Mouse (Mus musculus) neural tube, embryonic 15.5 days (tissue): ENCODE data around the gene Gm13084. TPM values are rescaled to one million over a fixed set of nuclear protein-coding genes. Genes with fewer than 3 reads are reported as not detected.
"Not testable (repeated sequence)": the region's sequence is repeated elsewhere in the genome, so short reads cannot be mapped to it uniquely, and the experiment has no call there.

Source experiments
- ATAC-seq: fragments of 200-750 bp; cut with Nextera tagmentation; 2 replicates; pipeline ENCODE4 v1.8.0; 2017; ENCODE audit warnings: mild to moderate bottlenecking, moderate TSS enrichment, moderate library complexity; ENCODE audit not compliant: low FRiP score
- H3K27ac ChIP-seq: fragments of 300-500 bp; sonication (generic); replicated peaks from 2 replicates; pipeline ENCODE4 v1.5.1; 2015; ENCODE audit warnings: mild to moderate bottlenecking, inconsistent platforms
- H3K27me3 ChIP-seq: fragments of 300-500 bp; sonication (generic); replicated peaks from 2 replicates; pipeline ENCODE4 v1.6.1; 2015; ENCODE audit warnings: inconsistent platforms
- H3K36me3 ChIP-seq: fragments of 300-500 bp; sonication (generic); 2 replicates; pipeline ENCODE4 v1.6.1; 2015; ENCODE audit warnings: inconsistent platforms
- H3K4me1 ChIP-seq: fragments of 300-500 bp; sonication (generic); 2 replicates; pipeline ENCODE4 v1.6.1; 2015; ENCODE audit warnings: inconsistent platforms
- H3K4me2 ChIP-seq: fragments of 300-500 bp; sonication (generic); 2 replicates; pipeline ENCODE4 v1.6.1; 2015; ENCODE audit warnings: inconsistent platforms, mild to moderate bottlenecking, moderate library complexity
- H3K4me3 ChIP-seq: fragments of 300-500 bp; sonication (generic); replicated peaks from 2 replicates; pipeline ENCODE4 v1.5.1; 2015; ENCODE audit warnings: mild to moderate bottlenecking, inconsistent platforms
- H3K9ac ChIP-seq: fragments of 300-500 bp; sonication (generic); replicated peaks from 2 replicates; pipeline ENCODE4 v1.6.1; 2015; ENCODE audit warnings: mild to moderate bottlenecking, inconsistent platforms
- H3K9me3 ChIP-seq: fragments of 300-500 bp; sonication (generic); replicated peaks from 2 replicates; pipeline ENCODE4 v1.6.1; 2016; ENCODE audit warnings: inconsistent platforms
- WGBS: fragments of 180-500 bp; shearing (Covaris S2); methylation state at CpG from one replicate; pipeline ENCODE4 v1.1.7; 2015; ENCODE audit warnings: mixed read lengths; 5-methylcytosine and 5-hydroxymethylcytosine counted together
- polyA plus RNA-seq: library from polyadenylated mRNA; unstranded; fragments of >200 nt; fragmentation: Nextera tagmentation; extraction: Ambion mirVana; gene quantifications from 2 replicates; pipeline ENCODE4 v1.2.1, GENCODE M21; 2015

Gene Gm13084
- polyA plus RNA-seq = not detected in 2 replicates

DNA sequence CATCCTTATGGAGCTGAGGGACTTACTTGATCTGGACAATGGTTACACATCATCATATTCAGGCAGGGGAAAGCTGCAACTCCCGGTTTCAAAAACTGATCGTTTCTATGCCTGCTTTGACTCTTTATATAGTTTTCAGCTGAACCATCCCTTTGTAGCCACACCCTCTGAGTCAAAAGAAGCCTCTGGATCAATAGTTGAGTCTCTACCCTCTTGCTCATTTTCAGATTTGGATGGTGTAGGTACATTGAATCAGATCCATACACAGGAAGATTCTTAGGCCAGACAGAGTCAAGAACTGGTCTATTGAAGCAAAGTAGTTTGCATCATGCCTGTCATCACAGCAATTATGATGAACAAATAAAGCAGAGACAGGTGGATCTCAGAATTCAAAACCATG, at the start of gene Gm13084:
Gm13084 (minus strand) TSS at position 101 of the 400 bp plus-strand sequence.
- no peak for ATAC-seq
- Histone ChIP-seq H3K9ac (no peak within 1 kb of the TSS), H3K27me3 (no peaks in the 10 kb centered on the region), H3K36me3 (no peaks in the 10 kb centered on the region), H3K4me1 (no peaks in the 10 kb centered on the region), H3K4me2 (no peak within 1 kb of the TSS), H3K4me3 (no peak within 1 kb of the TSS), H3K27ac (no peak within 1 kb of the TSS), H3K9me3 (peaks cover 12% of the 10 kb centered on the region)
- WGBS = 84% methylated on average over 2 of the region's 2 CpGs

DNA sequence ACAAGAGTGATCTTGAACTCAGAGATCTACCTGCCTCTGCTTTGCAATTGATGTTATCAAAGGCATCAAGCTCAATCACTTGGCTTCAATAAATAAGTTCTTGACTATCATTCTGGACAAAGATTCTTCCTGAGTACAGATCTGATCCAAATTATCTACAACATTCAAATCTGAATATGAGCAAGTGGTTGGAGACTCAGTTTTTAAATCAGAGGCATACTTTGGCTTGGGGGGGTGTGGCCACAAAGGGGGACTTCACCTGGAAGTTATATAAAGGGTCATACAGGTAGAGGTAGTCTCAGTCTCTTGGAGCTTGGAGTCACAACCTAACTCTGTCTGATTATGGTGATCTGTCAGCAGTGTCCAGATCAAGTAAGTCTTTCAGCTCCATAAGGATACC, 30.3 kb upstream of the Gm13084 start, which contains the start of gene Gm13103:
Gm13103 (plus strand) TSS at position 301 of the 400 bp plus-strand sequence.
- not testable (repeated sequence) for ATAC-seq, H3K4me2 ChIP-seq, H3K4me3 ChIP-seq, H3K36me3 ChIP-seq, H3K27ac ChIP-seq, H3K27me3 ChIP-seq, H3K9ac ChIP-seq, H3K4me1 ChIP-seq
- peaks cover 30% of the 10 kb centered on the region; the same call in 1 of the 2 replicates for H3K9me3 ChIP-seq

DNA sequence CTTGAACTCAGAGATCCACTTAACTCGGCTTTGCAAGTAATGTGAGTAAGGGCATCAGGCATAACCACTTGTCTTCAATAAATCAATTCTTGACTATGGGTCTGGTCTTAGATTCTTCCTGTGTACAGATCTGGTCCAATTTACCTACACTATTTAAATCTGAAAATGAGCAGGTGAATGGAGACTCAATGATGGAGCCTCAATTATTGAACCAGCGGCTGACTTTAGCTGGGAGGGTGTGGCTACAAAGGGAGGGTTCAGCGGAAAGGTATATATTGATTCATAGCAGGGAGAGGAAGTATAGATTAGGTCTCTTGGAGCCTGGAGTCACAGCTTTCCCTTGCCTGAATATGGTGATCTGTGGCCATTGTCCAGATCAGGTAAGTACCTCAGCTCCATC, 26.8 kb downstream of the Gm13084 start, which contains the start of gene Gm13023:
Gm13023 (plus strand) TSS at position 301 of the 400 bp plus-strand sequence.
- not testable (repeated sequence) for H3K36me3 ChIP-seq, H3K27me3 ChIP-seq, H3K4me1 ChIP-seq, H3K9me3 ChIP-seq, ATAC-seq, H3K4me2 ChIP-seq, H3K4me3 ChIP-seq, H3K9ac ChIP-seq, H3K27ac ChIP-seq
- WGBS = 95% methylated on average over 3 of the region's 3 CpGs

Other genes starting within 250 kb of the Gm13084 start
- gene Gm13083, start 201.1 kb downstream of the Gm13084 start, polyA plus RNA-seq = not detected in 2 replicates
- not detected in 2 replicates for gene Gm13088, start 158.8 kb downstream of the Gm13084 start, polyA plus RNA-seq
- gene Gm13089, start 113.4 kb downstream of the Gm13084 start, polyA plus RNA-seq = not detected in 2 replicates
- gene Gm13078, start 96.6 kb downstream of the Gm13084 start, polyA plus RNA-seq = not detected in 2 replicates
- not detected in 2 replicates for gene Gm13023, start 26.7 kb downstream of the Gm13084 start, polyA plus RNA-seq
- gene Gm13103, start 30.4 kb upstream of the Gm13084 start, polyA plus RNA-seq = not detected in 2 replicates
- not detected in 2 replicates for gene Pramef6, start 84.3 kb upstream of the Gm13084 start, polyA plus RNA-seq
- not detected in 2 replicates for gene Pramef25, start 134.9 kb upstream of the Gm13084 start, polyA plus RNA-seq
- not detected in 2 replicates for gene Gm13101, start 150.9 kb upstream of the Gm13084 start, polyA plus RNA-seq
- gene Pramef17, start 178.3 kb upstream of the Gm13084 start, polyA plus RNA-seq = not detected in 2 replicates
- not detected in 2 replicates for gene Pramel4, start 243.0 kb upstream of the Gm13084 start, polyA plus RNA-seq